Mouse (Mus musculus): ENCODE data around the gene Ngef. TPM values are rescaled to one million over a fixed set of nuclear protein-coding genes. Genes with fewer than 3 reads are reported as not detected.

The Ngef gene
- polyA plus RNA-seq, 1 experiment from 2014 or later: 0.31 TPM

Other genes starting within 250 kb of the Ngef start
- gene Gigyf2, start 246.9 kb downstream of the Ngef start, polyA plus RNA-seq (2015; fragmentation: Nextera tagmentation; extraction: Ambion mirVana): 27.7 and 30.1 TPM in 2 replicates
- 0.24 and 0.29 TPM in 2 replicates for gene Kcnj13, start 179.1 kb downstream of the Ngef start, polyA plus RNA-seq (2015; fragmentation: Nextera tagmentation; extraction: Ambion mirVana)
- gene Snorc, start 103.6 kb downstream of the Ngef start, polyA plus RNA-seq (2015; fragmentation: Nextera tagmentation; extraction: Ambion mirVana): not detected in 2 replicates
- 0.09 TPM in 1 of 2 replicates, not detected in the other for gene Neu2, start 64.0 kb downstream of the Ngef start, polyA plus RNA-seq (2015; fragmentation: Nextera tagmentation; extraction: Ambion mirVana)
- 6.0 and 6.2 TPM in 2 replicates for gene Inpp5d, start 46.4 kb upstream of the Ngef start, polyA plus RNA-seq (2015; fragmentation: Nextera tagmentation; extraction: Ambion mirVana)
- 21.8 and 23.5 TPM in 2 replicates for gene Atg16l1, start 182.0 kb upstream of the Ngef start, polyA plus RNA-seq (2015; fragmentation: Nextera tagmentation; extraction: Ambion mirVana)
- 0.70 and 0.82 TPM in 2 replicates for gene Sag, start 229.8 kb upstream of the Ngef start, polyA plus RNA-seq (2015; fragmentation: Nextera tagmentation; extraction: Ambion mirVana)